Mouse (Mus musculus): ENCODE results near the gene Padi2.
A peak's percentile ranks its signal among the peaks of the same experiment; 100 is the strongest.

Gene Padi2

GRCm38 (mm10) chr4:140906076-140906826, at the start of gene Padi2:
TSS of gene Padi2 (plus strand) at chr4:140906344.
- no peak for DNase-seq (ENCODE audit: low read depth, low spot score)

- DNase-seq (ENCODE audit: low read depth, low spot score), result no peak
Observed at GRCm38 (mm10) chr4:140857041-140857440, 49.1 kb upstream of the Padi2 start.

- DNase-seq (ENCODE audit: low read depth, low spot score), result no peak
Observed at GRCm38 (mm10) chr4:140857813-140858212, 48.3 kb upstream of the Padi2 start.

GRCm38 (mm10) chr4:140859291-140859690, 46.9 kb upstream of the Padi2 start:
- DNase-seq (ENCODE audit: low read depth, low spot score), result no peak

- DNase-seq (ENCODE audit: low read depth, low spot score), result no peak
Observed at GRCm38 (mm10) chr4:140860125-140860766, 45.9 kb upstream of the Padi2 start.

DNA sequence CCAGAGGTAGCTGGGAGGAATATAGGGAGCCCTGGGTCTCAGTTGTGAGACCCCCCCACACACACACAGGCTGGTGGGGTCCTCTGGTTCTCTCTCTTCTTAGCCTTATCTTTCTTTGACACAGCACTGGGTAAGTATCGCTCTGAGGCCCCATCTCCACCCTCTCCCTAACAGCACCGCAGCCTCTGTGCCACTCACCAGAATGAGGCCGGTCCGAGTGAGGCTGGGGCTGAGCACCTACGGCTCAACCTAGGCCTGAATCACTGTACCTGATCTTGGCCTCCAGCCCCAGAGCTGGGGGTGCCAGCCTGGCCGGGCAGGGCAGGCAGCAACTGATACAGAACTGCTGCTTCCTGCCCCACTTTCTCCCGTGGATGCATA, 45.4 kb upstream of the Padi2 start:
- no peak for DNase-seq (ENCODE audit: low read depth, low spot score)

DNA sequence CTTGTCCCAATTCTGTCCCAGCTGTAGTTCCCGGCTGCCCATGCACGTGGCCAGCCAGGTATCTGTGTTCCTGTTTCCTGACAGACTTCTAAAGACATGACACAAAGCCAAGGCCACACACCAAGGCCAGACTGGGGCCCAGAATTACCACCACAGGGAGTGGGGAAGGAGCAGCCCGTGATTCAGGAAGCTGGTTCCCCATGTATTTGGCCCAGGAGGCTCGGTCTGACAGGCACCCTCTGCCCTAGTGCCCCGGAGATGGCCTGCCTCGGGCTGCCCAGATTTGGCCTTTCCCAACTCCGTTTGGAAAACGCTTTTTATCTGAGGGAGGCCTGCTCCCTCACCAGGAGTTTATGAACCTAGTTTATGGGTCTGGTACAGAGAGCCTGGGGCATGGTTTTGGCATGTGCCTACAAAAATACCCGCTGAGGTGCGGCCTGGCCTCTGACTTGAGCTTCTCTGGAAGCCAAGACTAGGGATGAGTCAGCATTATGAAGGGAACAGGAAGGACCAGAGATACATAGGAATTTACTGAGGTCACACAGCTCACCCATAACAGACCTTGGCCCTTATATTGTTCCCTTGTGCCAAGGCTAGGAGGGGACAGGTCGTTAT, 44.0 kb upstream of the Padi2 start:
- peak; percentile 57 for DNase-seq (ENCODE audit: low read depth, low spot score)

DNA sequence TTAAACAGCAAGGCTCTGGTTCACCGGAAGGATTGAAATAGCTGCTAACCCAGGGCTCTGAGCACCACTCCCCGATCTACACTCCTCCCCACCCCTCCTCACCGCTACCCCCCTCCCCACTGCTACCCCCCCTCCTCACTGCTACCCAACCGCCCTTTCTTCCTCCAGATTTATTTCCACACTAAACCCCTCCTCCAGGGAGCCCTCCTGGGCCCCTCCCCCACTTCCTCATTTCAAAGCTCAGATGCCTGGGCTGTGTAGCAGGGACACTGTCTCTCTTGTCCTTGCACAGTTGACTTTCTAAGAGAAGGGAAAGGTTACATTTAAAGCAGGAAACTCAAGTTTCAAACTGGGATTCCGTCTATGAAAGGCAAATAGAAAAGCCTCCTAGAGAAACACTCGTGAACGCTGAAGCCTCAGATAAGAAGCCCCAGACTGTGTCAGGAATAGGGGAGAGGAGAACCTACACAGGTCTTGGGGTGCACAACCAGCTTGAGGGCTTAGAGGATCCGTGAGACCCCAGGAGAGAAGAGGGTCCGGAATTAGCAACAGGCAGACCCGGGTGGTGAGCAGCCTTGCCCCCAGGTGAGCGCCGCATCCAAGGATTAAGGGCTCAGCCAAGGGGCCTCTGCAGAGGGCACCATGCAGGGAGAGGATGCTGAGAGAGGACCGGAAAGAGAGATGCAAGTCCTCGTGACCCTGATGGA, 37.5 kb upstream of the Padi2 start:
- DNase-seq (ENCODE audit: low read depth, low spot score), result no peak

GRCm38 (mm10) chr4:140869945-140870344, 36.2 kb upstream of the Padi2 start:
- DNase-seq (ENCODE audit: low read depth, low spot score), result no peak

DNA sequence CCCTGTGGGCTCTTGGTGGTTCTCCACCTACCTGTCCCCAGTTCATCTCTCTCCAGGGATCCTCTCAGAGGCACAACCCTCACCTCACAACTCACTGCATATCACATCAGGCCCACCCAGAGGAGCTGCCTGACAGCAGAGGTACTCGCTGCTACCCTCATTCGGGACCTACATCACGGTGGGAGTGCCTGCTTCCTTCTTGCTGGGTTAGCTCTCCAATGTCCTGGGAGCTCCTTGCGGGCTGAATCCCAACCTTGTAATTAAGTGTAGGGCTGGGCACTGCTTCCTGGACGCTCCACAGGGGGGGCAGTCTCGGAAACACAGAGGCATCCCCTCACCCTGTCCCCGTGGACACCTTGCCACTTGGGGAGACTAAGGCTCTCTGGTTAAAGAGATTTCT, 35.3 kb upstream of the Padi2 start:
- no peak for DNase-seq (ENCODE audit: low read depth, low spot score)

- DNase-seq (ENCODE audit: low read depth, low spot score), result no peak
Observed at GRCm38 (mm10) chr4:140871376-140871775, 34.8 kb upstream of the Padi2 start.

- DNase-seq (ENCODE audit: low read depth, low spot score), result no peak
Observed at GRCm38 (mm10) chr4:140871851-140872685, 34.1 kb upstream of the Padi2 start.

DNA sequence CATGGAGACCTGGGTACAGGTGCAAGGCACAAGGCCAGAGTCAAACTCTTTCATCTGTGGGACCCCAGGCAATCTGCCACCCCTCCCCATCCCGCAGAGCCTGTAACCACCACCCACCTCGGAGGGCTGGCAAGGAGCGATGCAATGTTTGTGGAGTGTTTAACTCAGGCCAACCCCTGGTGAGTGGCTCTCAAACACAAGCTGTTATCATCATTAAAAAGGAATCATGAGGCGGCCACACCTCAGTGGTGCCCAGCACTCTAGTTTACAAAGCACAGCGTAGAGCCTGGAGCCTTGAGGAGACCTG, 33.5 kb upstream of the Padi2 start:
- no peak for DNase-seq (ENCODE audit: low read depth, low spot score)

DNA sequence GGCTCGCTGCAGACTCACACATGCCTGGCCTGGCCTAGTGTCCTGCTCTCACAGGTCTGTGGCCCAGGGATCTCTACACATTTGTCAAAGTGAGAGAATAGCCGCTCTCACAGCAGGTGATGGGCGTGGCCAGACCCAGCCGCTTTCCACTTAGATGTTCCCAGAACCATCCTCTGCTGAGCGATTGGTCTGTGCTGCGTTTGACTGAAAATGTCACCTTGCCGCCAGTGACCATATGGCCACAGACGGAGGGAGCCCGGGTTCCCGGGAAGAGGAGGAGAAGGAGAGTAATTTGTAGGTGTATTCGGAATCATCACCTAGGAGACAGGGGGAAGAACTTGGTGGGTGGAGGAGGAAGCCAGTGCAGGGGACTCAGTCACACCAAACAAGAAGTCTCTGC, 33.1 kb upstream of the Padi2 start:
- DNase-seq (ENCODE audit: low read depth, low spot score), result no peak

GRCm38 (mm10) chr4:140876161-140876560, 30.0 kb upstream of the Padi2 start:
- DNase-seq (ENCODE audit: low read depth, low spot score), result no peak

DNA sequence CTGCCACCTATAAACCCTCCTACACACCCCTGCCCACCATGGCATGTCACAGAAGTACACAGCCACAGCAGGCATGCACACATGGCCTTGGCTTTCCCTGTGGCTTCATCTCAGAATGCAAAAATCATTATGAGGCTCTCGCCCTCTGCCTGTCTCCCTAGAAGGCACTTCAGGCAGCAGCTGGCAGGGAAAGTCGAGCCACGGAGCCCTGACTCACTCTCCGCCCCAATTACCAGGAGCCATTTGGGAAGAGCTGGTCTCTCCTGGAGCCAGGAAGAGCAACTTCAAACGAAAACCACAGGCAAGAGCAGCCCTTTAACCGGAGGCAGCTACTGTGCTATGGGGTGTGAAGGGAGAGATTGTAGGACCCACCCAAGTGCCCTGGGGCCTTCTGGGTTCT, 29.5 kb upstream of the Padi2 start:
- DNase-seq (ENCODE audit: low read depth, low spot score), result no peak

- DNase-seq (ENCODE audit: low read depth, low spot score), result no peak
Observed at GRCm38 (mm10) chr4:140877441-140877840, 28.7 kb upstream of the Padi2 start.

GRCm38 (mm10) chr4:140878655-140879054, 27.5 kb upstream of the Padi2 start:
- DNase-seq (ENCODE audit: low read depth, low spot score), result no peak

- no peak for DNase-seq (ENCODE audit: low read depth, low spot score)
Observed at GRCm38 (mm10) chr4:140879116-140879515, 27.0 kb upstream of the Padi2 start.

GRCm38 (mm10) chr4:140879739-140880138, 26.4 kb upstream of the Padi2 start:
- DNase-seq (ENCODE audit: low read depth, low spot score), result no peak

GRCm38 (mm10) chr4:140880207-140880606, 25.9 kb upstream of the Padi2 start:
- DNase-seq (ENCODE audit: low read depth, low spot score), result no peak
